Mouse (Mus musculus): ENCODE measurements around the gene Mrpl33. TPM values are rescaled to one million over a fixed set of nuclear protein-coding genes. Genes with fewer than 3 reads are reported as not detected.

Gene Mrpl33
- polyA plus RNA-seq, 1 experiment from 2014 or later: 240 TPM

GRCm38 (mm10) chr5:31642300-31642699, 45.6 kb downstream of the Mrpl33 start:
- Histone ChIP-seq H3K9ac (no peak overlapping the region), H3K4me1 (replicated peaks) (no peaks in the 10 kb centered on the region), H3K27ac (no peak overlapping the region), H3K27me3 (no peaks in the 10 kb centered on the region), H3K4me2 (no peak overlapping the region), H3K36me3 (peaks cover 9% of the 10 kb centered on the region; the same call in 1 of the 2 replicates), H3K9me3 (replicated peaks) (no peaks in the 10 kb centered on the region), H3K4me3 (replicated peaks) (no peak overlapping the region)
- 74% methylated on average over 3 of the region's 3 CpGs for WGBS (ENCODE audit: insufficient replicate concordance)
- no peak for ATAC-seq (ENCODE audit: low read depth)
- DNase-seq: no peak

GRCm38 (mm10) chr5:31644272-31644671, 47.5 kb downstream of the Mrpl33 start:
- ATAC-seq (ENCODE audit: low read depth): no peak

GRCm38 (mm10) chr5:31644847-31645246, 48.1 kb downstream of the Mrpl33 start:
- H3K9ac ChIP-seq: no peak overlapping the region
- no peak for ATAC-seq (ENCODE audit: low read depth)

More at GRCm38 (mm10) chr5:31644272-31644671, 47.5 kb downstream of the Mrpl33 start:
- no peak overlapping the region for H3K9ac ChIP-seq
- H3K4me1 ChIP-seq (replicated peaks): no peaks in the 10 kb centered on the region
- peaks cover 11% of the 10 kb centered on the region for H3K36me3 ChIP-seq
- no peak for DNase-seq
- WGBS (ENCODE audit: insufficient replicate concordance): 63% methylated on average over 4 of the region's 4 CpGs
- no peaks in the 10 kb centered on the region for H3K9me3 ChIP-seq (replicated peaks)
- H3K4me3 ChIP-seq (replicated peaks): no peak overlapping the region
- no peak overlapping the region for H3K4me2 ChIP-seq
- H3K27ac ChIP-seq: no peak overlapping the region
- no peaks in the 10 kb centered on the region for H3K27me3 ChIP-seq

GRCm38 (mm10) chr5:31645798-31646197, 49.1 kb downstream of the Mrpl33 start:
- Histone ChIP-seq H3K36me3 (peaks cover 16% of the 10 kb centered on the region), H3K9ac (no peak overlapping the region), H3K4me1 (replicated peaks) (no peaks in the 10 kb centered on the region), H3K27ac (no peak overlapping the region), H3K4me2 (no peak overlapping the region), H3K9me3 (replicated peaks) (no peaks in the 10 kb centered on the region), H3K27me3 (no peaks in the 10 kb centered on the region), H3K4me3 (replicated peaks) (no peak overlapping the region)
- ATAC-seq (ENCODE audit: low read depth): no peak
- no peak for DNase-seq
- WGBS (ENCODE audit: insufficient replicate concordance): 82% methylated on average over 6 of the region's 6 CpGs

More at GRCm38 (mm10) chr5:31644847-31645246, 48.1 kb downstream of the Mrpl33 start:
- Histone ChIP-seq H3K9me3 (replicated peaks) (no peaks in the 10 kb centered on the region), H3K27me3 (no peaks in the 10 kb centered on the region), H3K4me3 (replicated peaks) (no peak overlapping the region), H3K36me3 (peaks cover 13% of the 10 kb centered on the region), H3K27ac (no peak overlapping the region), H3K4me1 (replicated peaks) (no peaks in the 10 kb centered on the region), H3K4me2 (no peak overlapping the region)
- 78% methylated on average over 6 of the region's 6 CpGs for WGBS (ENCODE audit: insufficient replicate concordance)
- DNase-seq: no peak

- 74% methylated on average over 6 of the region's 6 CpGs for WGBS (ENCODE audit: insufficient replicate concordance)
- peaks cover 19% of the 10 kb centered on the region for H3K36me3 ChIP-seq
- ATAC-seq (ENCODE audit: low read depth): no peak
These were observed 49.8 kb downstream of the Mrpl33 start for GRCm38 (mm10) chr5:31646574-31646973.

GRCm38 (mm10) chr5:31647327-31647726, 50.6 kb downstream of the Mrpl33 start:
- Histone ChIP-seq H3K36me3 (peaks cover 19% of the 10 kb centered on the region), H3K4me2 (no peak overlapping the region), H3K4me1 (replicated peaks) (no peaks in the 10 kb centered on the region), H3K27me3 (no peaks in the 10 kb centered on the region), H3K9me3 (replicated peaks) (no peaks in the 10 kb centered on the region), H3K4me3 (replicated peaks) (no peak overlapping the region), H3K27ac (no peak overlapping the region), H3K9ac (no peak overlapping the region)
- 69% methylated on average over 2 of the region's 2 CpGs for WGBS (ENCODE audit: insufficient replicate concordance)
- DNase-seq (no peak), ATAC-seq (ENCODE audit: low read depth) (no peak)

More at GRCm38 (mm10) chr5:31646574-31646973, 49.8 kb downstream of the Mrpl33 start:
- Histone ChIP-seq H3K27me3 (no peaks in the 10 kb centered on the region), H3K9ac (no peak overlapping the region), H3K4me2 (no peak overlapping the region), H3K4me3 (replicated peaks) (no peak overlapping the region), H3K9me3 (replicated peaks) (no peaks in the 10 kb centered on the region), H3K27ac (no peak overlapping the region), H3K4me1 (replicated peaks) (no peaks in the 10 kb centered on the region)
- DNase-seq: no peak

- WGBS (ENCODE audit: insufficient replicate concordance): 78% methylated on average over 2 of the region's 2 CpGs
- ATAC-seq (ENCODE audit: low read depth): no peak
- Histone ChIP-seq H3K9me3 (replicated peaks) (no peaks in the 10 kb centered on the region), H3K27ac (no peak overlapping the region), H3K36me3 (peaks cover 22% of the 10 kb centered on the region), H3K4me3 (replicated peaks) (no peak overlapping the region), H3K9ac (no peak overlapping the region), H3K4me2 (no peak overlapping the region), H3K4me1 (replicated peaks) (no peaks in the 10 kb centered on the region), H3K27me3 (no peaks in the 10 kb centered on the region)
- no peak for DNase-seq
These were observed 54.0 kb downstream of the Mrpl33 start for GRCm38 (mm10) chr5:31650518-31651288.

GRCm38 (mm10) chr5:31655688-31656190, 59.0 kb downstream of the Mrpl33 start:
- Histone ChIP-seq H3K4me1 (replicated peaks) (no peaks in the 10 kb centered on the region), H3K4me2 (no peak overlapping the region), H3K27me3 (no peaks in the 10 kb centered on the region), H3K27ac (no peak overlapping the region), H3K36me3 (peaks cover 14% of the 10 kb centered on the region), H3K4me3 (replicated peaks) (no peak overlapping the region), H3K9me3 (replicated peaks) (no peaks in the 10 kb centered on the region), H3K9ac (no peak overlapping the region)
- ATAC-seq (ENCODE audit: low read depth) (no peak), DNase-seq (no peak)
- whole genome bisulfite sequencing (ENCODE audit: insufficient replicate concordance): 77% methylated on average over 1 of the region's 1 CpGs

GRCm38 (mm10) chr5:31666176-31666575, 69.4 kb downstream of the Mrpl33 start:
- no peaks in the 10 kb centered on the region for H3K36me3 ChIP-seq
- H3K27ac ChIP-seq: no peak overlapping the region
- no peaks in the 10 kb centered on the region for H3K27me3 ChIP-seq
- H3K4me2 ChIP-seq: no peak overlapping the region
- no peak overlapping the region for H3K4me3 ChIP-seq (replicated peaks)
- 37% methylated on average over 1 of the region's 1 CpGs for WGBS (ENCODE audit: insufficient replicate concordance)
- H3K4me1 ChIP-seq (replicated peaks): 0 out of 2 replicates have a peak, but pooled peaks cover 5% of the 10 kb centered on the region
- H3K9ac ChIP-seq: no peak overlapping the region
- no peaks in the 10 kb centered on the region for H3K9me3 ChIP-seq (replicated peaks)
- DNase-seq: no peak
- no peak for ATAC-seq (ENCODE audit: low read depth)

- H3K27ac ChIP-seq: no peak overlapping the region; the same call in 1 of the 2 replicates
- WGBS (ENCODE audit: insufficient replicate concordance): 78% methylated on average over 13 of the region's 13 CpGs
- no peaks in the 10 kb centered on the region for H3K36me3 ChIP-seq
- no peaks in the 10 kb centered on the region for H3K9me3 ChIP-seq (replicated peaks)
- no peak overlapping the region for H3K9ac ChIP-seq
- no peaks in the 10 kb centered on the region for H3K27me3 ChIP-seq
- ATAC-seq (ENCODE audit: low read depth): no peak
- H3K4me3 ChIP-seq (replicated peaks): no peak overlapping the region
- H3K4me1 ChIP-seq (replicated peaks): no peaks in the 10 kb centered on the region
- no peak for DNase-seq
- no peak overlapping the region for H3K4me2 ChIP-seq
These were observed 71.7 kb downstream of the Mrpl33 start for GRCm38 (mm10) chr5:31668325-31668968.

GRCm38 (mm10) chr5:31669984-31670383, 73.2 kb downstream of the Mrpl33 start:
- Histone ChIP-seq H3K9me3 (replicated peaks) (no peaks in the 10 kb centered on the region), H3K9ac (no peak overlapping the region), H3K36me3 (no peaks in the 10 kb centered on the region), H3K27ac (no peak overlapping the region), H3K4me1 (replicated peaks) (no peaks in the 10 kb centered on the region), H3K4me3 (replicated peaks) (no peak overlapping the region), H3K4me2 (no peak overlapping the region), H3K27me3 (no peaks in the 10 kb centered on the region)
- 64% methylated on average over 5 of the region's 5 CpGs for WGBS (ENCODE audit: insufficient replicate concordance)
- DNase-seq: no peak
- no peak for ATAC-seq (ENCODE audit: low read depth)
